Mouse (Mus musculus): ENCODE data around the gene D430041D05Rik.
A peak's percentile ranks its signal among the peaks of the same experiment; 100 is the strongest.
"Not testable (repeated sequence)": the region's sequence is repeated elsewhere in the genome, so short reads cannot be mapped to it uniquely, and the experiment has no call there.

D430041D05Rik gene

GRCm38 (mm10) chr2:104121681-104122504, 288.9 kb downstream of the D430041D05Rik start:
- DNase-seq (ENCODE audit: extremely low spot score) = no peak

DNA sequence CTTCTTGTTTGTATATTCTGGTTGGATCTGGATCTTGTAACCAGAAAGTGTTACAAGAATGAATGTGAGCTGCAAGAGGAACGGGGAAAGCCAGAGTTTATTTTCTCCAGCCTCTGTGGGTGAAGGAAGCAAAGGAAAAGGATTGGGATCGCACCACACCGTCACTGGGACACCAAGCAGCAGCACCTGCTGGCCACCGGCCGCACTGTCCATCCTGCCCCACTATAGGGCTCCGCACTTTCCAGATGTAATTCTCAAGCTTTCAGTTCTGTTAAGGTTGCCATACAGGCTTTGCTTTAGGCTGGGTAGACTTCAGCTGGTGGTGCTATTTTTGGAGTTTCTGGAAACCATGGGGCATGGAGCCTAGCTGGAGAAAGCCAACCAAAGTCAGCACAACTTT, 290.5 kb downstream of the D430041D05Rik start:
- DNase-seq (ENCODE audit: extremely low spot score) = no peak

DNA sequence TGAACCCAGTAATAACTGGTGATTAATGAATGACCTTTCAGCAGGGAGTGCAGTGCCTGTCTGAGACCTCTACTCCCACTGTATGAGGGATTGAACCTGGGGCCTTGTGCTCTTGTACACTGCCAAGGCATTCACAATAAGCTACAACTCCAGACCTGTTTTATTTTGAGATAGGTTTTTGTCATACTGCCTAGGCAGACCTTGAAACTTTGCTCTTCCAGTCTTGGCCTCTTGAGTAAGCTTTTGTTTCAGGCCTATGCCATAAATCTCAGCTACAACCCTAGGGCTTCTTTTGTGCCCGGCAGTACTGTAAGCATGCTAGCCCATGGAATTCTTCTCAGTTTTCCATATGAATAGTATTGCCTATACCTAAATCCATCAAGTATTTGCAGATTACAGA, 291.7 kb downstream of the D430041D05Rik start:
- no peak for DNase-seq (ENCODE audit: extremely low spot score)

GRCm38 (mm10) chr2:104117173-104117572, 293.6 kb downstream of the D430041D05Rik start:
- not testable (repeated sequence) for DNase-seq (ENCODE audit: extremely low spot score)

DNA sequence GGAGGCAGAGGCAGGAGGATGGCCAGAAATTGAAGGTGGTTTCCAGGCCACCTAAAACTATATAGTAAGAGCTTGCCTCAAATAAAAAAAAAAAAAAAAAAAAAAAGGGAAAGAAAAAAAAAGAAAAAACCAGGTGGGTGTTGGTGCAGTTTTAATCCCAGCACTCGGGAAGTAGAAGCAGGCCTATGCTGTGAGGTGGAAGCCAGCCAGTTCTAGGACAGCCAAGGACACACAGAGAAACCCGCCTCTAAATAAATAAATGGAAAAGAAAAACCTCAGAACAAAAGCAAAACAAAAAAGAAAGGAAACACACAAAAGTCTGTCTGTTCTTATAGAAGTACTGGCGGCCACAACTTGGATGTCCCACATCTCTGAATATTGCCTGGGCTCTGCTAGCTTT, 295.9 kb downstream of the D430041D05Rik start:
- DNase-seq (ENCODE audit: extremely low spot score) = no peak

- DNase-seq (ENCODE audit: extremely low spot score) = not testable (repeated sequence)
Measured at GRCm38 (mm10) chr2:104113563-104113962, 297.2 kb downstream of the D430041D05Rik start.

DNA sequence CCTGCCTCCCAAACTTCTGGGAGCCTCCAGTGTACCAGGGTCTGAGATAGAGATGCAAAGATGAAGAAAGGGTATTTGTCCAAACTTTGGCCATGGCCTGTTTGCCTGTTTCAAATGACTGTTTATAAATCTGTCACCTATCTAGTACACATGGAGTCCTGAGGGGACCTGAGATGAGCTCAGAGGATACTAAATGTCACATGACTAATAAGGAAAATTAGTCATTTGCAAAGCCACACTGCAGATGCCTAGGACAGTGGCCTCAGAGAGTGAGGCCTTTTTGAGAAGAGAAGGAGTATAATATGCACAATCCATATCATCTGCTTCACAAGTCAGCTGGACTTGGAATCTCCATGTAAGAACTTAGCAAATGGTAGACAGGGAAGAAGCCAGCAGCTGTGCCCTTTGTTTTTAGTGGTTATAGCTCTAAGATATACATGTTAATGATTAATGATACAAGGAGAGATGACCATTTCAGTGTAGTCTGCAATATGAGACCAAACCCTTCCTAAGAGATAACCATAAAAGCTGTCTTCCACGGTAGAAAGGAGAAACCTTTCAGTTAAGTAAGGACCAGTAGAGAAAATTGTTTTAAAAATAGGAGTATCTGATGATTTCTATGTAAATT, 299.5 kb downstream of the D430041D05Rik start:
- not testable (repeated sequence) for DNase-seq (ENCODE audit: extremely low spot score)

GRCm38 (mm10) chr2:104110031-104110430, 300.8 kb downstream of the D430041D05Rik start:
- no peak for DNase-seq (ENCODE audit: extremely low spot score)

DNA sequence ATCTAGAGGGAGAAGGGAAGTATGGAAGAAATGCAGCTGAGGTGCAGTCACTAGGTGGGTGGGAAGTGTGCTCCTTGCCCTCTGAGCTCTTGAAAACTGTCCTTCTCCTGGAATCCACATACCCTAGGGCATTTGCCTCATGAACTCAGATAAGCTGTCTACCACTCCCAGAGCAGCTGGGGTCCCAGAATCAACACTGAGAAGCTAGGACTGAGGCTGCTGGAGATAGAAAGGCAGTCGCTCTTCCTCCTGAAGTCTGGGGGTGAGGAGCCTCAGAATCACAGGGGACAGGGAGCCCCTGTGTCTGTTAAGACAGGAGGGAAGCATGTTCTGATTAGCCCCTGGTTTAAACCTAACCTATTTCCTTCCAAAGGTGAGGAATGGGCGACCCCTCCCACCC, 301.3 kb downstream of the D430041D05Rik start:
- no peak for DNase-seq (ENCODE audit: extremely low spot score)

DNA sequence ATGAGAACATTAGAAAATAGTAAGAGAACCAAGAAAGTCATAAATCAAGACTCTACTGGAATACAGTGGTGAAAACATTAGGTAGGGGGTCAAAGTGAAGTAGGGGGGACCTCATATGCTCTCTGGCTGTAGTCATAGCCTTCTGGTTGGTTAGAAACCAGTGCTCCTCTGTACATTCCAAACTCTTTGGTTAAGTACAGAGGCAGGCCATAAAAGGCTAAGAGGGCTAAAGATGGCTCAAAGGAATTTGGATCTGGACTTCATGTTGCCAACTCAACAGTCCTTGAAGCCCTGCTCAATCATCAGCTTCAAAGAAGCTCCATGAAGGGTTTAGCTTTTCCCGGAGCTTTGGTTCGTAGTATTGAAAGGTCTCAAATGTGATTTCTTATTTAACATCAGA, 301.8 kb downstream of the D430041D05Rik start:
- not testable (repeated sequence) for DNase-seq (ENCODE audit: extremely low spot score)

DNA sequence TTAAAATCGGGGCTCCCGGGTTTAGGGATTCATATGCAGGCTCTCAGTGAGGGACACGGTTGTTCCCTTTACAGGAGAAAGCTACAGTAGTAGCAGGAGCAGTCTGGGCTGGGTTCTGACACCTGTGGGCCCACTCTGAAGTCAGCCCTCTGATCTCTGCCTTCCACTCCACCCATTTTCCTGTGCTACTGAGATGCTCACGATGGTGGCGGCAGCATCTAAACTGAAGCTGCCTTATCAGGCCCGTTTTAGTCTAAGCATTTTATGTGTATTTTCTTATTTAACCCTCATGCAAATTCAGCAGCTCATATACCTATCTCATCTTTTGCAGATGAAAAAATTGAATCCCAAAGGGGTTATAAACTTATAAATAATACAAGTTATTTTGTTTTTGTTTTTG, 306.0 kb downstream of the D430041D05Rik start:
- DNase-seq (ENCODE audit: extremely low spot score) = no peak

GRCm38 (mm10) chr2:104099946-104100345, 310.9 kb downstream of the D430041D05Rik start:
- DNase-seq (ENCODE audit: extremely low spot score) = no peak

GRCm38 (mm10) chr2:104099231-104099585, 311.6 kb downstream of the D430041D05Rik start:
- DNase-seq (ENCODE audit: extremely low spot score) = no peak

GRCm38 (mm10) chr2:104098529-104099230, 312.1 kb downstream of the D430041D05Rik start:
- no peak for DNase-seq (ENCODE audit: extremely low spot score)

DNA sequence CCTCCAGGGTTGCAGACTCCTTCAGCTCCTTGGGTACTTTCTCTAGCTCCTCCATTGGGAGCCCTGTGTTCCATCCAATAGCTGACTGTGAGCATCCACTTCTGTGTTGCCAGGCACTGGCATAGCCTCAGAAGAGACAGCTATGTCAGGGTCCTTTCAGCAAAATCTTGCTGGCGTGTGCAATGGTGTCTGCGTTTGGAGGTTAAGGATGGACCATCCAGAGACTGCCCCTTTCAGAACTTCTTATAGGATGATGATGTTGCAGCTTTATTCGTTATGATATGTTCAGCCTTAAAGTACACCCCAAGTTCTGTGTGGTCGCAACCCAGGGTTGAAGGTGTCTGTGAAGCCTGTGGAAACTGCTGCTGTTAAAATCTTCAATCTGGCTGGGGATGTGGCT, 313.4 kb downstream of the D430041D05Rik start:
- DNase-seq (ENCODE audit: extremely low spot score) = not testable (repeated sequence)

DNA sequence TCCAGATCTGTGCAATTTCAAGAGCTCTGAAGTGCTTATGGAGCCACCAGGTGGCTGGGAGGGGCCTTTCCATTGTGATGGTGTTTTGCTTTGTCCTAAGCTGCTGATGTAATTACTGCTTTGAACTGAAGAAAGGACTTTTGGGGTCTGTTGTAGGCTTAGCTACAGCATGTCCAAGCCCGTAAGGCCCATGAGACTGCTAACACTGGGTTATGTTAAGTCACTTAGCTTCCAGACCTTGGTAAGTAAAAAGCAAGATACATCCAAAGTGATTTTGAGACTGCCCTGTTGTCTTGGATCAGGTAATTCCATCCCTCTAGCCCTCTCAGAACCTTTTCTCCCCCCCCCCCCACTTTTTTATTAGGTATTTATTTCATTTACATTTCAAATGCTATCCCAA, 314.0 kb downstream of the D430041D05Rik start:
- not testable (repeated sequence) for DNase-seq (ENCODE audit: extremely low spot score)

GRCm38 (mm10) chr2:104096256-104096655, 314.6 kb downstream of the D430041D05Rik start:
- no peak for DNase-seq (ENCODE audit: extremely low spot score)

GRCm38 (mm10) chr2:104095741-104096213, 315.0 kb downstream of the D430041D05Rik start, which contains the start of gene Cd59a:
Gene Cd59a, plus strand, starts transcription at chr2:104095801.
- DNase-seq (ENCODE audit: extremely low spot score) = peak; percentile 85

GRCm38 (mm10) chr2:104093305-104093704, 317.5 kb downstream of the D430041D05Rik start:
- DNase-seq (ENCODE audit: extremely low spot score) = no peak

All from embryo, embryonic 9.5 days (tissue).